Mouse (Mus musculus) layer of hippocampus, postnatal 10 days (tissue): ENCODE measurements at regions not wholly inside any gene's neighbourhood (a gene's known extent, or its start where the extent isn't known, plus 50 kb on each side); places are given as distances from the start of the nearest gene placed in this dataset.

Experiments used
- DNase-seq, 2 experiments: peaks; one replicate each; pipeline ENCODE4 v3.0.0; 2021; ENCODE audit warnings: low spot score in 2 of 2

- DNase-seq = no peak
Observed at GRCm38 (mm10) chr9:43387397-43387796, 76.7 kb downstream of the Trim29 start.

- DNase-seq = no peak
Observed at GRCm38 (mm10) chr9:43389491-43390083, 78.9 kb downstream of the Trim29 start.

- DNase-seq = no peak
Observed at GRCm38 (mm10) chr9:43392467-43393064, 81.9 kb downstream of the Trim29 start.

- DNase-seq = no peak
Observed at GRCm38 (mm10) chr9:43394204-43394603, 83.6 kb downstream of the Trim29 start.

- DNase-seq = no peak
Observed at GRCm38 (mm10) chr9:43395209-43395608, 84.6 kb downstream of the Trim29 start.

GRCm38 (mm10) chr9:43396566-43396965, 85.9 kb downstream of the Trim29 start:
- no peak for DNase-seq

- no peak for DNase-seq
Observed at GRCm38 (mm10) chr9:43408493-43408892, 97.8 kb downstream of the Trim29 start.

- DNase-seq = no peak
Observed at GRCm38 (mm10) chr9:43412473-43412872, 101.8 kb downstream of the Trim29 start.

- no peak for DNase-seq
Observed at GRCm38 (mm10) chr9:43419993-43420715, 109.5 kb downstream of the Trim29 start.

GRCm38 (mm10) chr9:43427007-43427406, 116.4 kb downstream of the Trim29 start:
- no peak for DNase-seq

- no peak for DNase-seq
Observed at GRCm38 (mm10) chr9:43433953-43434352, 123.3 kb downstream of the Trim29 start.

- DNase-seq = no peak
Observed at GRCm38 (mm10) chr9:43438476-43438875, 127.8 kb downstream of the Trim29 start.

- no peak for DNase-seq
Observed at GRCm38 (mm10) chr9:43440959-43441510, 130.4 kb downstream of the Trim29 start.

- DNase-seq = no peak
Observed at GRCm38 (mm10) chr9:43445491-43445890, 134.8 kb downstream of the Trim29 start.

- DNase-seq = no peak
Observed at GRCm38 (mm10) chr9:43447372-43447771, 136.7 kb downstream of the Trim29 start.

GRCm38 (mm10) chr9:43448981-43449380, 138.3 kb downstream of the Trim29 start:
- no peak for DNase-seq

GRCm38 (mm10) chr9:43453953-43454582, 143.4 kb downstream of the Trim29 start:
- no peak for DNase-seq

- no peak for DNase-seq
Observed at GRCm38 (mm10) chr9:43457736-43458135, 147.1 kb downstream of the Trim29 start.

- no peak for DNase-seq
Observed at GRCm38 (mm10) chr9:43461131-43461530, 150.5 kb downstream of the Trim29 start.

- DNase-seq = no peak
Observed at GRCm38 (mm10) chr9:43463445-43464090, 152.9 kb downstream of the Trim29 start.

- no peak for DNase-seq
Observed at GRCm38 (mm10) chr9:43465129-43465528, 154.5 kb downstream of the Trim29 start.
